Mouse (Mus musculus): ENCODE data around the gene Clasp2.

DNA sequence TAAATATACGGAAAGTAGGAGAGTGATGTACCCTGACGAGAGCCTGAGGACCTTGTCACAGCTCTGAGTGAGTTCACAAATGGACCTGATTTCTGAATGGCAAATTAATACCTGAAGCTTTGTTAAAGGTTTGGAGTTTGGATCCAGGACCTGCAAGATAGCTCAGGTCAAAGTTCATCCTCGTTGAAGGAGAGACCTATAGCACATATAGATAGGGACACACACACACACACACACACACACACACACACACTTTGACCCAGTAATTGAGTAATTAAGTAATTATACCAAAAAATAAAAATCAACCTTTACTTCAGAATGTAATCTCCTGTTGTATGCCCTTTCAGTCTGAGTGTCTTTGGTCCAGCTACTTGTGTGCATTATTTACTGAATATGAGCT is 114.2 kb downstream of the Clasp2 start:
- TF ChIP-seq CTCF (IDR thresholded peaks at IDR 0.05; ENCODE audit: borderline replicate concordance, insufficient read depth, low read length): no peak
- no peak for TF ChIP-seq POLR2A (IDR thresholded peaks at IDR 0.05; ENCODE audit: low read depth, low read length)

Data from embryonic fibroblast, embryonic 13.5 days (primary cell).